Mouse (Mus musculus) liver, adult 2 months (tissue): ENCODE data around the gene Ecsit. TPM values are rescaled to one million over a fixed set of nuclear protein-coding genes. Genes with fewer than 3 reads are reported as not detected.

Experiments
- DNase-seq: peaks from one replicate; pipeline ENCODE4 v3.0.0-alpha.2; 2011; ENCODE audit warnings: low read depth, low spot score; ENCODE audit errors: extremely low read depth
- H3K27ac ChIP-seq: fragments of 200-500 bp; replicated peaks from 2 replicates; pipeline ENCODE4 v1.5.1; 2012; ENCODE audit warnings: low read depth, mild to moderate bottlenecking, control low read depth, inconsistent platforms, low read length; ENCODE audit not compliant: insufficient read depth
- H3K27me3 ChIP-seq: fragments of 200-500 bp; 2 replicates; pipeline ENCODE4 v1.6.1; 2012; ENCODE audit warnings: mild to moderate bottlenecking, moderate library complexity, low read length, inconsistent platforms; ENCODE audit not compliant: control insufficient read depth, insufficient read depth
- H3K36me3 ChIP-seq: fragments of 200-500 bp; 2 replicates; pipeline ENCODE4 v1.6.1; 2012; ENCODE audit warnings: low read length, inconsistent platforms; ENCODE audit not compliant: control insufficient read depth, insufficient read depth
- H3K4me1 ChIP-seq: fragments of 200-500 bp; 2 replicates; pipeline ENCODE4 v1.6.1; 2011; ENCODE audit warnings: low read length; ENCODE audit not compliant: control insufficient read depth, insufficient read depth
- H3K4me3 ChIP-seq: fragments of 200-500 bp; 2 replicates; pipeline ENCODE4 v1.5.1; 2011; ENCODE audit warnings: low read depth, mild to moderate bottlenecking, control low read depth, low read length, moderate library complexity; ENCODE audit not compliant: insufficient read depth
- H3K79me2 ChIP-seq: fragments of 200-500 bp; 2 replicates; pipeline ENCODE4 v1.6.1; 2012; ENCODE audit warnings: inconsistent platforms, mild to moderate bottlenecking, low read length, moderate library complexity; ENCODE audit not compliant: control insufficient read depth, insufficient read depth
- H3K9ac ChIP-seq: fragments of 200-500 bp; 2 replicates; pipeline ENCODE4 v1.6.1; 2012; ENCODE audit warnings: low read depth, mild to moderate bottlenecking, control low read depth, inconsistent platforms, low read length
- CTCF ChIP-seq: fragments of 200-500 bp; IDR thresholded peaks from 2 replicates; pipeline ENCODE4 v1.5.1; 2011; ENCODE audit warnings: low read depth, low read length, control low read depth
- POLR2A ChIP-seq: fragments of 200-500 bp; IDR thresholded peaks from 2 replicates; pipeline ENCODE4 v1.6.1; 2011; ENCODE audit warnings: low read length, control low read depth; ENCODE audit not compliant: insufficient read depth; ENCODE audit errors: extremely low read depth
- WGBS: fragments of 180-500 bp; shearing (Covaris S2); methylation state at CpG from one replicate; pipeline ENCODE4 v1.1.7; 2018; 5-methylcytosine and 5-hydroxymethylcytosine counted together
- polyA plus RNA-seq: library from polyadenylated mRNA; depleted of rRNA; stranded (reverse); fragments of >200 nt; gene quantifications from 2 replicates; pipeline ENCODE4 v1.2.3, GENCODE M21; 2012
- total RNA-seq: library from RNA; depleted of rRNA; stranded (reverse); fragments of >200 nt; gene quantifications from 2 replicates; pipeline ENCODE4 v1.2.3, GENCODE M21; 2014

Ecsit gene
- total and polyA plus RNA-seq, 2 experiments, result 34.1 to 63.9 TPM

DNA sequence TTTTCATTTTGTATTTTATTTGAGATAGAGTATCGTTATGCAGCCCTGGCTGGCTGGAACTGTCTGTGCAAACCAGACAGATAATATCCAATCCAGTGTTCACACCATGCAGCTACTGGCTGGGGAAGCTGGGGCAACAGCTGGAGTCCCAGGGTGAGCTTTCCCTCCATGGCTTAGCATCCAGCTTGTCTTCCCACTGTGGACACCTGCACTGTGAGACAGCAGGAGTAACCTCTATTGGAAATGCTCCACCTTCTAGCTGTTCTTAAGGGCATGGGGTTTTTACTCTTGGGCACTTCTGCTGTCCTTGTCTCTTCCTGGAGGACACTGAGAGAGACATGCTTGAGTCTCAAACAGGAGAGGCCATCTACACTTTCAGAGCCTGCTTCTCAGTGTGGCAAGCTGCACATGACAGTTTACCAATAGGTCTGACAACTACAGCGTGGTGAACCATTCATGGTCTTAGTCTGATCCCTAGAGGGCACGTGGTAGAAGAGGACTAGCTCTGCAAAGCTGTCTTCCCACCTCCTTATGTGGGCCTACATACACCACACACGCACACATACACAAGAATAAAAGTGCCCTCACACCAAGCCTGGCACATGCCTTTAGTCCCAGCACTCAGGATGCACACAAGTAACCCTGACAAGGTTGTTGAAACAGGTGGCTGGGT lies 15.2 kb downstream of the Ecsit start:
- Histone ChIP-seq H3K9ac (peak overlapping the region; percentile 62), H3K4me3 (no peak overlapping the region), H3K27ac (peak overlapping the region; percentile 41), H3K4me1 (peaks cover 7% of the 10 kb centered on the region), H3K27me3 (no peaks in the 10 kb centered on the region), H3K79me2 (no peaks in the 10 kb centered on the region), H3K36me3 (peaks cover 1% of the 10 kb centered on the region; the same call in 1 of the 2 replicates)
- WGBS, result 57% methylated on average over 4 of the region's 4 CpGs
- no peak for TF ChIP-seq CTCF
- no peak for TF ChIP-seq POLR2A
- DNase-seq, result peak; percentile 33

DNA sequence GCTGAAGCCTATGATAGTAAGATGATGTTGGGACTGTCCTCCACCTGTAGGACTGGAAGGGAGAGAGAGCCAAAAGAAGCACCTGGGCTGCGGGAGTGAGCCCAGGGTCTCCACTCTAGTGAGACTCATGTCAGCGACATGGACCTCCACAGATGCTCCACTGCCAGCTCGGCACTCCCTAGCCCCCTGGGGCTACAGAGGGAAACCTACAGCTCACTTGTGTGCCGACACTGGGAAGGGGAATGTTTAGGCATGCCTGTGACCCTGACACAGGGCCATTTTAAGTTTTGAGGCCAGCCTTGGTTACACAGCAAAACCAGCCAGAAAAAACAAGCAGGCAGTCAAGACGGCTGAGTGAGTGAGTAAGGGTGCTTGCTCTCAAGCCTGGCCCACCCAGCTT lies 18.0 kb downstream of the Ecsit start:
- TF ChIP-seq POLR2A (no peak), CTCF (no peak)
- H3K4me3 ChIP-seq, result no peak overlapping the region
- no peak for DNase-seq
- peaks cover 7% of the 10 kb centered on the region for H3K4me1 ChIP-seq
- H3K27me3 ChIP-seq, result no peaks in the 10 kb centered on the region
- WGBS, result 95% methylated on average over 5 of the region's 5 CpGs
- H3K9ac ChIP-seq, result no peak overlapping the region
- H3K27ac ChIP-seq, result no peak overlapping the region
- H3K36me3 ChIP-seq, result peaks cover 4% of the 10 kb centered on the region; the same call in 1 of the 2 replicates
- no peaks in the 10 kb centered on the region for H3K79me2 ChIP-seq

DNA sequence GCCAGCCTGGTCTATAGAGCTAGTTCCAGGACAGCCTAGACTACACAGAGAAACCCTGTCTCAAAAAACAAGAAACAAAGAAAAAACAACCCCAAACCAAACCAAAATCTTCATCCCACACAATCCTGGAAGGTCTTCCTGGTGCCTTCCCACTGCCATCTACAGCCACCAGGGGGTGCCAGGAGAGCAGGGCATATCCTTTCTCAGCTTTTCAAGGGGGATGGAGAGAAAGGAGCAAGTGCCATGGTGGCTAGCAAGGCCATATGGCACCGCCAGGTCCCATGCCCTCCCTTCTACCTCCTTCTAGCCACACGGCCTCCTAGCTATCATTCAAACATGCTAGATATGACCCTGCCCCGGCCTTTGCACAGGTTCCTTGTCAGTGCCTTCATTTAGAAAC lies 18.8 kb downstream of the Ecsit start:
- DNase-seq, result peak; percentile 19
- Histone ChIP-seq H3K36me3 (peaks cover 4% of the 10 kb centered on the region; the same call in 1 of the 2 replicates), H3K4me3 (no peak overlapping the region), H3K79me2 (no peaks in the 10 kb centered on the region), H3K27ac (no peak overlapping the region), H3K9ac (no peak overlapping the region), H3K4me1 (peaks cover 7% of the 10 kb centered on the region), H3K27me3 (no peaks in the 10 kb centered on the region)
- TF ChIP-seq POLR2A (no peak), CTCF (peak; percentile 90)
- 83% methylated on average over 3 of the region's 3 CpGs for WGBS

DNA sequence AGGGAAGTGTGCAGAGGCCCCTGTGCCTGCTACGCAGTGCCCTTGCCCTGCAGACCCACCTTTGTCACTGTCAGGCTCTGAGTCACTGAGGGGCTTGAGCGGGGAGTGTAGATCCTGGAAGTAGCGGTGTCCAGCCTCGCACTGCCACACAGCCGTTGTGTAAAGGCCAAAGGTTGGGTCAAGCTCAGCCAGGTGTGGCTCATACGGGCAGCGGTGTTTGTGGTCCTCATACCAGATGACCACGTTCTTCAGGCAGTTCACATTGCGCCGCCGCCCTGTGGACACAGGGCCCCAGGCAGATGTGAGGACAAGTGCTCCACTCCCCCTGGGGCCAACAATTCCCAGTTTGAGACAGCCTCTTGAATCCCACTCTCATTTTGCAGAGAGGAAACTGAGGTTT lies 19.6 kb downstream of the Ecsit start:
- peaks cover 4% of the 10 kb centered on the region; the same call in 1 of the 2 replicates for H3K36me3 ChIP-seq
- H3K4me3 ChIP-seq, result no peak overlapping the region
- H3K27me3 ChIP-seq, result no peaks in the 10 kb centered on the region
- TF ChIP-seq CTCF (no peak), POLR2A (no peak)
- H3K9ac ChIP-seq, result no peak overlapping the region
- no peak overlapping the region for H3K27ac ChIP-seq
- DNase-seq, result peak; percentile 26
- no peaks in the 10 kb centered on the region for H3K79me2 ChIP-seq
- 38% methylated on average over 11 of the region's 11 CpGs for WGBS
- H3K4me1 ChIP-seq, result peaks cover 7% of the 10 kb centered on the region

DNA sequence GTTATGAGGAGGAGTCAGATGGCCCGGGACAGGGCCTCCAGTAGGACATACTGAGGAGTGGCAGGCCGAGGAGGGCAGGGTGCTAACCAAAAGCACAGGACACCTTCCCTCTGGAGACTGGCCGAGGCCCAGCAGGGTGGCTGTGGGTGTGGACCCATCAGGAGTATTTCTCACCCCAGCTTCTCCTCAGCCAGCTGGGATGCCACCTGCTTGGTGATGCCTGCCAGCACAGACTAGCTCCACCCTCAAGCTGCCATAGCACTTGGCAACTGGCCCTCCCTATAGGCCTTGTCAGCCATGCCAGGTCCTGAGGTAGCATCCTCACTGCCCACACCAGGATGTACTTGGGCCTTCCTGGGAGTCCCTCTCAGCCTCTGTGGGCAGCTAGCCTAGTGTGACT lies 20.9 kb downstream of the Ecsit start:
- Histone ChIP-seq H3K36me3 (peaks cover 6% of the 10 kb centered on the region; the same call in 1 of the 2 replicates), H3K4me3 (no peak overlapping the region), H3K4me1 (peaks cover 2% of the 10 kb centered on the region), H3K27me3 (no peaks in the 10 kb centered on the region), H3K9ac (no peak overlapping the region), H3K79me2 (no peaks in the 10 kb centered on the region), H3K27ac (no peak overlapping the region)
- TF ChIP-seq CTCF (no peak), POLR2A (no peak)
- no peak for DNase-seq
- 96% methylated on average over 3 of the region's 3 CpGs for WGBS

DNA sequence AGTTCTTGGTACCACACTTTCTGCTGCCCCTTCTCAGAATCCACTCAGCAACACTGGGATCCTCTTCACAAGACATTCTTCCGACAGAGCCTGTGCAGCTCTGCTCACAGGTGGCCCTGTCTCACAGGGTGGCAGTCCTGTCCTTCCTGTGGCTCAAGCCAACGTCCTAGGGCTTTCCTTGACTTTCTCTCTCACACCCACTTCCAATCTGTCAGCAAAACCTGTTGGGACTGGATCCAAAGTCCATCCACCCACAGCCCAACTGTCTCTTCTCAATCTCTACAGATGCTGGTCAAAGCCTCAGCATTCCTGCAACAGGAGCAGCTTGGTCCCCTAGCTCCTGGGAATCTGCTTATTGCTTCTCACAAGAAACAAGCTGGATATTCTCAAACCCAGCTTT lies 23.9 kb downstream of the Ecsit start:
- Histone ChIP-seq H3K4me3 (no peak overlapping the region), H3K9ac (no peak overlapping the region), H3K4me1 (peaks cover 3% of the 10 kb centered on the region), H3K36me3 (peaks cover 6% of the 10 kb centered on the region; the same call in 1 of the 2 replicates), H3K27ac (no peak overlapping the region), H3K27me3 (no peaks in the 10 kb centered on the region), H3K79me2 (no peaks in the 10 kb centered on the region)
- no peak for TF ChIP-seq POLR2A
- no peak for DNase-seq
- 66% methylated on average over 2 of the region's 2 CpGs for WGBS
